Mouse (Mus musculus): ENCODE measurements around the gene Eif2b3.

Eif2b3 gene

GRCm38 (mm10) chr4:117124218-117124517 is 105.0 kb downstream of the Eif2b3 start:
- no peak for DNase-seq (ENCODE audit: low read depth)

- DNase-seq (ENCODE audit: low read depth): no peak
Observed at GRCm38 (mm10) chr4:117124518-117125347, 105.5 kb downstream of the Eif2b3 start.

DNA sequence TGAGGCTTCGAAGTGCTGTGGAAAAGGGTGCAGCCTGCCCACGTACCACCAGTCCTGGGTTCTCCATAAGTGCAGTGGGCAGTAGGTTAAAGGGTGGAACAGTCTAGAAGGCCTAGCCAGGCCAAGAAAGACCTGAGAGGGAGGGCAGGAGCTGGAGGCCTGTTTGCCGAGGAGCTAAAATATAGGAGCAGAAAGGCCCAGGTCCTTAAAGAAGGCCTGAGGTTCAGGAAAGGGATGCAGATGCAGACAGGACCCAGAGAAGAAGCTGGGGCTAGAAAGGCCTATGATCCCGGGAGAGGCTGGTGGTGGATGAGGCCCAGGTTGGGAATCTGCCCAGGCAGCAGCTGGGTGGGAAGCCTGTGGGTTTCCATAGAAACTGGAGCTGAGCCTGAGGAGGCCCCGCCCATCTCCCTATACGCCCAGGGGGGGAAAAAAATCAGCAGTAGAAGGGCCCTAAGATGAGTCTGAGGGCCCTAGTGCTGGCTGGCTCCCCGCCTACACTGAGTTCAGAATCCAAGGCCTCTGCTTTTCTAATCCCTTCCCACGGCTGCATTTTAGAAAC is 106.2 kb downstream of the Eif2b3 start, which contains the start of gene Btbd19:
Gene Btbd19, minus strand, starts transcription at position 378 of the 562 bp plus-strand sequence.
- no peak for DNase-seq (ENCODE audit: low read depth)

DNA sequence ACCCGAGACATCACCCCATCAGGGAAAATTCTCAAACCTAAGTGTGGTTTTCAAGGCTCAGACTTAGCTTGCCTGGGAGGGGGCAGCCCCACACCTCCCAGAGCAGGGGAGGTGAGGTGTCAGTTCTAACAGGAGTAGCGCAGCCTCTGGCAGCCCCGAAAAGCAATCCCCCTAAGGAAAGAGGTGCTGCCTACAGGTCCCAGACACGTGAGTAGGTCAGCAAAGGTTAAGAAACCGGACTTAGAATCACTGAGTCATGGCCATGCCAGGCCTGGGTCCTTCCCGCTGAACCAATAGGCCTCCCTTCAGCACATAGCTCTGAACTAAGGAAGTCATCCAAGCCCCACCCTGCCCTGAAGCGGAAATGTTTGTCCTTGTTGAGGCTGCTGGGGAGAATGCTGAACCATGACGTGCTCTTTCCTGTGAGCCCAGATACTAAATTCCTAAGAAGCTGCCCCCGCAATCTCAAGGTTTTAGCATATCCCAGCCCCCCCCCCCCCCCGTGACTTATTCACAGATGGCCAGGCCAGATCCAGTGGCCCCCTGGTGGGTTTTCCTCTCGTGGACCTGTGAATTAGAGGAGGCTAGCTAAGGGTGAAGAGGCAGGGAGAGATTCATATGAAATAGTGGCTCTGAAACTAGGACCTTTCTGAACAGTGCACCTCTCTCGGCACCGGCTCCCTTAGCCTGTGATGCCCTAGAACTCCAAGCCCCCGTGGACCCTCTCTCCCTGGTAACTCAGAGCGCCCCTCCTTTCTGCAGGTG is 106.9 kb downstream of the Eif2b3 start:
- no peak for DNase-seq (ENCODE audit: low read depth)

DNA sequence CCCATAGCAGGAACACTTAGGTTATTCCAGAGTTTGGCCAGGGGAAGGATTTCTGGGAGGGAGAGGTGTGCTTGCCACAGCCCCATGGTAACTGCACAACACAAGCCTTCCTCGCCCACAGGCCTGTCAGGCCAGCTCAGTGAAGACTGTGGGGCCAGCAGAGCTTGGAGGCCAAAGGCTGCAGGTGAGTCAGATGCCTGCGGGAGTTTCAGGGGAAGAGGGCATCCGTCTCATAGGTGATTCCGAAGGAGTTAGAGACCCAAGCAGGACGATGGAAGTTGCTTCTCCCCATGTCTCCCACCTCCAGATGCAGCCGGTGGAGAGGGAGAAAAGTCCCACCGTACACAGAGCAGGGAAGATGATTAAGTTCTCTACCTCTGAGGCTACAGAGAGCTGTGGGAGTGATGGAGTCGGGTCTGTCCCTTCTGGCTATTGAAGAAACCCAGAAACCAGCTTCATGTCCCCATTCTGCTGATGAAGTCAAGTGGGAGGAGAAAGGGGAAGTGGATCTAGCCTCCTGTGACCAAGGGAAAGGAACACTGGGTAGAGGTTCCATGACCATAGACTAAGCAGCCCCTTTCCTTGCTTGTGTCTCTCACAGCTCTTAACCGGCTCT is 107.6 kb downstream of the Eif2b3 start, which contains the start of gene Tctex1d4:
Gene Tctex1d4, plus strand, starts transcription at position 120 of the 616 bp plus-strand sequence.
- no peak for DNase-seq (ENCODE audit: low read depth)

GRCm38 (mm10) chr4:117127991-117128686 is 108.9 kb downstream of the Eif2b3 start:
- DNase-seq (ENCODE audit: low read depth): no peak

DNA sequence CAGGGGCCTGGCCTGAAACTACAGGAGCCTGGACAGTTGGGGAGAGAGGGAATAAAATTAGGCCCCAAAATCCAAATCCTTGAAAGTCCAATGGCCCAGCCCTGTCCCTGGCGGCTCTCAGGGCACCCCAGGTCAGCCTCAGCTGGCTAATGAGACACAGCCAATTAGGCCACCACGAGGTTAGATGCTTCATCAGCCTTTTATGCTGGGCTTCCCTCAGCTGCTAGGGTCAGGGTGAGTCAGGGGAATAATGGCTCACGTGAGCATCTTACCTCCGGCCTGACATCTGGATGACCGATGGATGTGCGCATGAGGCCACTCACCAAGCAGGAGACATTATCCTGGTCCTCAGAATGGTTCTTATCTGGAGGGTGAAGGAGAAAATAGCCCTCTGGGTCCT is 111.6 kb downstream of the Eif2b3 start:
- no peak for DNase-seq (ENCODE audit: low read depth)

DNA sequence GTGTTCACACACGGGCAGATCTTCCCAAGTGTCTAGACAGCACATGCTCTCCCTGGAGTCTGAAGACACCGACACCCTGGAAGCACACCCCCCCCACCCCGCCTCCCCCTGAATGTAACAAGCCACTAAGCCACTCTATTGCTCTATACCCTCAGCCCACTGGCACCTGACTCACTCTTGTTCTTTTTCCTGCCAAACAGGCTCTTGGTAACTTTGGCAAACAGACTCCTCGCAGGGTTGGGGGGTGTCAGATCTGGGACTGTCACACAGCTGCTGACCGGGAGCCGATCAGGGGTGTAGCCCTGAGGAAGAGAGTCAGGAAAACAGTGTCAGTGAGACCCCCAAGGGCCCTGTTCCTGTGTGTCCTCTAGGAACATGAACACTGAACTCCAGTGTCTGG is 112.0 kb downstream of the Eif2b3 start:
- no peak for DNase-seq (ENCODE audit: low read depth)

GRCm38 (mm10) chr4:117131890-117132793 is 112.9 kb downstream of the Eif2b3 start:
- DNase-seq (ENCODE audit: low read depth): no peak

GRCm38 (mm10) chr4:117132794-117133143 is 113.6 kb downstream of the Eif2b3 start:
- no peak for DNase-seq (ENCODE audit: low read depth)

DNA sequence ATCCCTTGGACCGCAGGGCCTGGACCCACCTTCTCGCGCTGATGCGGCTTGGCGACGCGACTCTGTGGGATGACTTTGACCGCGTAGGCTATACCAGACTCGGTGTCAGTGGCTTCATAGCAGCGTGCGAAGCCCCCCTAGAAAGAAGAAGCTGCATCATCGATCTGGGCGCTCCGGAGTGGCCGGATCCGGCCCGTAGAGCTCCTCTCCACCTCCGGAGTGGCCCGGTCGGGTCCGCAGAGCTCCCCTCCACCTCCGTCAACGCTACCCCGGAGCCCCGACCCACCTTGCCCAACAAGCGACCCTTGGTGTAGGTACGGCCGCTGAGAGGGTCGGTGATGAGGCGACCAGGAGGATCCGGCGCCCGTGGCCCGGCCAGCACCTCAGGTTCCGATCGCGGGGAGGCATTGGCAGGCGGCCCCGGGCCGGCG is 114.2 kb downstream of the Eif2b3 start:
- DNase-seq (ENCODE audit: low read depth): no peak

- DNase-seq (ENCODE audit: low read depth): peak; percentile 98
Observed at GRCm38 (mm10) chr4:117133817-117134600, 114.8 kb downstream of the Eif2b3 start, which contains the start of gene Plk3. TSS of gene Plk3 (minus strand) at chr4:117133963.

GRCm38 (mm10) chr4:117134601-117134995 is 115.4 kb downstream of the Eif2b3 start:
- no peak for DNase-seq (ENCODE audit: low read depth)

DNA sequence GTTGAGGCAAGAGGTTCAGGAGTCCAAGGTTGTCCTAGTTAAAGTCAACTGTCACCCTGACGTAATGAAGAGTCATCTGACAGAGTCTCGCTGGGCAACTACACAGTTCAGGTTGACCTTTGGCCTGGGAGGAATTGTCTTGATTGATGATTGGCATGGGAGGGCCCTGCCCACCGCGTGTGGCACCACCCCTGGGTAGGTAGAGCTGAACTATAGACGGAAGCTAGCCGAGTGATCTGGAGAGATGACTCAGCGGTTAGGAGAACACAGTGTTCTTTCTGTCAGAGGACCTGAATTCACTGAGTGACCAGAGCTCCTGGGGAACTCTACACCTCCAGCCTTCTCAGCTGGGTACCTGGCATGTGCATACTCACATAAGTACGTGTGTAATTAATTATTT is 116.8 kb downstream of the Eif2b3 start:
- DNase-seq (ENCODE audit: low read depth): no peak
